Mouse (Mus musculus) liver, adult 2 months (tissue): ENCODE data around the gene Faah. TPM values are rescaled to one million over a fixed set of nuclear protein-coding genes. Genes with fewer than 3 reads are reported as not detected.
A peak's percentile ranks its signal among the peaks of the same experiment; 100 is the strongest.

ENCODE experiments used
- DNase-seq: peaks from one replicate; pipeline ENCODE4 v3.0.0-alpha.2; 2011; ENCODE audit warnings: low read depth, low spot score; ENCODE audit errors: extremely low read depth
- H3K27ac ChIP-seq: fragments of 200-500 bp; replicated peaks from 2 replicates; pipeline ENCODE4 v1.5.1; 2012; ENCODE audit warnings: low read depth, mild to moderate bottlenecking, control low read depth, inconsistent platforms, low read length; ENCODE audit not compliant: insufficient read depth
- H3K27me3 ChIP-seq: fragments of 200-500 bp; 2 replicates; pipeline ENCODE4 v1.6.1; 2012; ENCODE audit warnings: mild to moderate bottlenecking, moderate library complexity, low read length, inconsistent platforms; ENCODE audit not compliant: control insufficient read depth, insufficient read depth
- H3K36me3 ChIP-seq: fragments of 200-500 bp; 2 replicates; pipeline ENCODE4 v1.6.1; 2012; ENCODE audit warnings: low read length, inconsistent platforms; ENCODE audit not compliant: control insufficient read depth, insufficient read depth
- H3K4me1 ChIP-seq: fragments of 200-500 bp; 2 replicates; pipeline ENCODE4 v1.6.1; 2011; ENCODE audit warnings: low read length; ENCODE audit not compliant: control insufficient read depth, insufficient read depth
- H3K4me3 ChIP-seq: fragments of 200-500 bp; 2 replicates; pipeline ENCODE4 v1.5.1; 2011; ENCODE audit warnings: low read depth, mild to moderate bottlenecking, control low read depth, low read length, moderate library complexity; ENCODE audit not compliant: insufficient read depth
- H3K79me2 ChIP-seq: fragments of 200-500 bp; 2 replicates; pipeline ENCODE4 v1.6.1; 2012; ENCODE audit warnings: inconsistent platforms, mild to moderate bottlenecking, low read length, moderate library complexity; ENCODE audit not compliant: control insufficient read depth, insufficient read depth
- H3K9ac ChIP-seq: fragments of 200-500 bp; 2 replicates; pipeline ENCODE4 v1.6.1; 2012; ENCODE audit warnings: low read depth, mild to moderate bottlenecking, control low read depth, inconsistent platforms, low read length
- CTCF ChIP-seq: fragments of 200-500 bp; IDR thresholded peaks from 2 replicates; pipeline ENCODE4 v1.5.1; 2011; ENCODE audit warnings: low read depth, low read length, control low read depth
- POLR2A ChIP-seq: fragments of 200-500 bp; IDR thresholded peaks from 2 replicates; pipeline ENCODE4 v1.6.1; 2011; ENCODE audit warnings: low read length, control low read depth; ENCODE audit not compliant: insufficient read depth; ENCODE audit errors: extremely low read depth
- WGBS: fragments of 180-500 bp; shearing (Covaris S2); methylation state at CpG from one replicate; pipeline ENCODE4 v1.1.7; 2018; 5-methylcytosine and 5-hydroxymethylcytosine counted together
- polyA plus RNA-seq: library from polyadenylated mRNA; depleted of rRNA; stranded (reverse); fragments of >200 nt; gene quantifications from 2 replicates; pipeline ENCODE4 v1.2.3, GENCODE M21; 2012
- total RNA-seq: library from RNA; depleted of rRNA; stranded (reverse); fragments of >200 nt; gene quantifications from 2 replicates; pipeline ENCODE4 v1.2.3, GENCODE M21; 2014

Gene Faah
- total and polyA plus RNA-seq, 2 experiments = 55.9 to 125 TPM

DNA sequence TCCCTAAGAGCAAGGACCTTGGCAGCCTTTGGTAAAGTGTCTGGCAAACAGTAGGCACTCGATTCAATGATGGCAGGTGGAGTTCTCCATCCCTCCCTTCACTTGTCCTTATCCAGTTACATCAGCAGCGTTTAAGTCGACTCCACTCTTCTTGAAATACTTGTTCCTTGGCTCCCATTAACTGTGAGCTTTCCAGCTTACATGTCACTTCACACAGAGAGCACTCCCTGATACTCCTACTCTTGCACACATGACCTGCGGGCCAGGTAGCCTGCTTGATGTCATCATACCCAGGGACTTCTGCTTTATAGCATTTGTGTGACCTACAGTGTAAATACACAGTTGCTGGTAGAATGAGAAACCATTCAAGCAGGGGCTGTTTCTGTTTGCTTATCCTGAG is 21.0 kb downstream of the Faah start:
- Histone ChIP-seq H3K36me3 (peaks cover 26% of the 10 kb centered on the region), H3K4me3 (no peak overlapping the region), H3K27me3 (no peaks in the 10 kb centered on the region), H3K9ac (no peak overlapping the region), H3K79me2 (no peaks in the 10 kb centered on the region), H3K27ac (no peak overlapping the region), H3K4me1 (peaks cover 8% of the 10 kb centered on the region; the same call in 1 of the 2 replicates)
- TF ChIP-seq CTCF = no peak
- TF ChIP-seq POLR2A = no peak
- DNase-seq = no peak
- WGBS = 60% methylated on average over 4 of the region's 4 CpGs

DNA sequence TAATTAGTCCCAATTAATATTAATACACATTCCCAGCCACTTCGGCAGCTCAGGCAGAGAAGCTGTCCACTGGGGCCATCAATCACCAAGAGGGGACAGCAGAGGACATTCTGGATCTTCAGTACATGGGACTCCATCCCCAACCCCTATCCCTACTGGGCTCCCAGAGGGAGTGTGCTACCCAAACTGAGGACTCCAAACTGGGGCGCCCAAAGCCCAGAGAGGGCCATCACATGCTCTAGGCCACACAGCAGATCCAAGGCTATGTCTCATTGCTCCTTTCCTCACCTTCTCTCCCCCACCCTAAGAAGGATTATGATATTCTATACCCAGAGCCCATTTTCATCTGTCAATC is 22.4 kb downstream of the Faah start:
- H3K4me3 ChIP-seq = no peak overlapping the region
- H3K9ac ChIP-seq = no peak overlapping the region
- H3K4me1 ChIP-seq = no peaks in the 10 kb centered on the region
- H3K36me3 ChIP-seq = peaks cover 25% of the 10 kb centered on the region
- no peak overlapping the region for H3K27ac ChIP-seq
- 85% methylated on average over 2 of the region's 2 CpGs for WGBS
- TF ChIP-seq POLR2A (no peak), CTCF (no peak)
- DNase-seq = no peak
- H3K79me2 ChIP-seq = no peaks in the 10 kb centered on the region
- H3K27me3 ChIP-seq = no peaks in the 10 kb centered on the region

DNA sequence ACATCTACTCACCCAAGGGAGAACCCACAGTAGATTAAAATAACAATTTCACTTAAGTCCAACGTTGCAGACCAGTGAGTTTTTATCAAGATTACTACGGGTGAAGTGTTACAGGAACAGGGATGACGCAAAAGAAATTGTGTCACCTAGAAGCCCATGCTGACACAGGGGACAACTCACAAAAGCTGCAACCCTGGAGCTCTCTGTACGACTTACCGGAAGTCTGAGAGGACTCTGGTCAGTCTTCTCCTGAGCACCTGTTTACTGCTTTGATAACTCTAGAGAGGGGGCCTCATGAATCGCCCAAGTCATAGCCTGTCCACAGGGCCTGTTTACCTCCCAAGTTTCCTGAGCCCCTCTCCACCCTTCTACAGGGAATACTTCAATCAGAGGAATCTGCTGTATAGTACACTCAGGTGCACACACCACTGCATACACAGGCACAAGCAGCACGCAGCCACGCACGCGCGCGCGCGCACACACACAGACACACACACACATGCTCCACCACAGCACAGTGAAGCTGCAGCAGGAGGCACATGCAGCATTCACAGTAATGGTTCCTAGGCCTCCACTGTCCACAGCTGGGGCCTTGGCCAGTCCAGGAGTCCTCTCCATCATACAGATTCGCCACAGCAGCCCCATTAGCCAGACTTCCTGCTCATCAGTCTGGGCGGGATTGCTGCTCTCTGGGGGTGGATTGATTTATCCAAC is 22.9 kb downstream of the Faah start:
- TF ChIP-seq CTCF (no peak), POLR2A (no peak)
- 79% methylated on average over 16 of the region's 16 CpGs for WGBS
- DNase-seq = no peak
- Histone ChIP-seq H3K9ac (no peak overlapping the region), H3K79me2 (no peaks in the 10 kb centered on the region), H3K27me3 (no peaks in the 10 kb centered on the region), H3K4me1 (no peaks in the 10 kb centered on the region), H3K27ac (no peak overlapping the region), H3K36me3 (peaks cover 20% of the 10 kb centered on the region), H3K4me3 (no peak overlapping the region)

DNA sequence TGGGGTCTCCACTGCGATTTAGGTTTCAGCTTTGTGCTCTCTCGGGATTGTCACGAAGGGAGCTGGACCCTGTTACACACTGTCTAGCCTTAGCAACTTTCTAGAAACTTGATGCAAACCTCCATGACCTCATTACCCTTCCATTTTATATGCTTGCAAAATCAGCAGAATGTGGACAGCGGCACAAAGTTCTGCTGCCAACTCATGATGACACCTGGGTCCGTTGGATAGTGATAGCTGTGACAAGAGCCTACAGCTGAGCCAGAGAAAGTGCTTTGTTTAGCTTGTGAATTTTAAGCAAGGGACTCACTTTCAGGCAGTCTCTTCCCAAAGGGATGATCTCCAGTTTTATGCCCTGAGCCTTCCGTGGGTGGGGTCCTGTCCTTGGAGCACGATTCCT is 28.3 kb downstream of the Faah start:
- WGBS = 54% methylated on average over 7 of the region's 7 CpGs

GRCm38 (mm10) chr4:115987858-115988530 is 29.7 kb downstream of the Faah start:
- Histone ChIP-seq H3K79me2 (no peaks in the 10 kb centered on the region), H3K27me3 (0 out of 2 replicates have a peak, but pooled peaks cover 3% of the 10 kb centered on the region), H3K4me3 (no peak overlapping the region), H3K36me3 (no peaks in the 10 kb centered on the region), H3K27ac (no peak overlapping the region), H3K4me1 (no peaks in the 10 kb centered on the region), H3K9ac (no peak overlapping the region)
- DNase-seq = no peak
- no peak for TF ChIP-seq CTCF
- 87% methylated on average over 5 of the region's 5 CpGs for WGBS

More for the DNA sequence above, 28.3 kb downstream of the Faah start:
- DNase-seq = peak; percentile 56
- Histone ChIP-seq H3K4me3 (no peak overlapping the region), H3K27me3 (no peaks in the 10 kb centered on the region), H3K36me3 (no peaks in the 10 kb centered on the region), H3K79me2 (no peaks in the 10 kb centered on the region), H3K4me1 (no peaks in the 10 kb centered on the region), H3K9ac (no peak overlapping the region), H3K27ac (no peak overlapping the region)
- TF ChIP-seq POLR2A (no peak), CTCF (no peak)

GRCm38 (mm10) chr4:115987436-115987835 is 30.3 kb downstream of the Faah start:
- Histone ChIP-seq H3K27ac (no peak overlapping the region), H3K4me1 (no peaks in the 10 kb centered on the region), H3K4me3 (no peak overlapping the region), H3K27me3 (0 out of 2 replicates have a peak, but pooled peaks cover 3% of the 10 kb centered on the region), H3K9ac (no peak overlapping the region), H3K79me2 (no peaks in the 10 kb centered on the region), H3K36me3 (no peaks in the 10 kb centered on the region)
- 70% methylated on average over 1 of the region's 1 CpGs for WGBS
- TF ChIP-seq CTCF (no peak), POLR2A (no peak)
- no peak for DNase-seq
